Mouse (Mus musculus) erythroblast, embryonic 14.5 days (primary cell): ENCODE results near the gene Dnmt3l. TPM values are rescaled to one million over a fixed set of nuclear protein-coding genes. Genes with fewer than 3 reads are reported as not detected.

ENCODE experiments used
- H3K27me3 ChIP-seq: 2 replicates; pipeline ENCODE4 v1.6.1; 2012; ENCODE audit warnings: inconsistent platforms; ENCODE audit not compliant: control insufficient read depth
- H3K36me3 ChIP-seq: 2 replicates; pipeline ENCODE4 v1.6.1; 2012; ENCODE audit warnings: mild to moderate bottlenecking, inconsistent platforms; ENCODE audit not compliant: control insufficient read depth
- H3K4me1 ChIP-seq: 2 replicates; pipeline ENCODE4 v1.6.1; 2012; ENCODE audit warnings: inconsistent platforms; ENCODE audit not compliant: control insufficient read depth
- H3K4me3 ChIP-seq: replicated peaks from 2 replicates; pipeline ENCODE3; 2012; ENCODE audit warnings: moderate library complexity, mild to moderate bottlenecking, inconsistent platforms
- H3K9me3 ChIP-seq: 2 replicates; pipeline ENCODE4 v1.6.1; 2012; ENCODE audit warnings: low read length, inconsistent platforms, mixed read lengths; ENCODE audit not compliant: control insufficient read depth
- GATA1 ChIP-seq: IDR thresholded peaks from 2 replicates; pipeline ENCODE4 v1.6.1; 2012; ENCODE audit warnings: low read length, inconsistent platforms, mixed read lengths
- TAL1 ChIP-seq: IDR thresholded peaks from 3 replicates; pipeline ENCODE4 v1.6.1; 2012; ENCODE audit warnings: low read length, inconsistent platforms, mixed read lengths
- polyA plus RNA-seq: library from polyadenylated mRNA; stranded (reverse); fragments of >175 nt; gene quantifications from 2 replicates; pipeline ENCODE4 v1.2.3, GENCODE M21; 2012

Dnmt3l gene
- polyA plus RNA-seq, 1 experiment: not detected

DNA sequence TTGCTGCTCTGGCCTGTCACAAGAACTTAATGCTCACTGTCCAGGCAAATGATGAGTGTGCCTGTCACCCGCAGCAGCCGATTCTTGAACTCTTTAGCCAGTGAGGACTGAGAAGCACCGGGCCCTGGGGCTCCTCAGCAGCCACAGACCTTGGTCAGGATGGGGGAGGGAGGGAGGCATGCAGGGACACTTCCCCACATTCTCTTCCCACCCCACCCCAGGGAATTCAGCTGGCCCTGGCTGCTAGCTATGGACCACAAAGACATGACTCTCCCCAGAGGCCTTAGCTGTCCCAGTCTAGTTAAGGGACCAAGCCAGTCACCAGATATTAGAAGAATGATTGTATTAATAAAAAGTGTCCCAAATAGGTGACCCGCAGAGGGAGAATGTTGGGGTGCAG, 32.4 kb downstream of the Dnmt3l start:
- no peak overlapping the region for H3K4me3 ChIP-seq
- no peaks in the 10 kb centered on the region for H3K4me1 ChIP-seq
- H3K36me3 ChIP-seq: no peaks in the 10 kb centered on the region; the same call in 1 of the 2 replicates
- H3K27me3 ChIP-seq: peaks cover 27% of the 10 kb centered on the region
- TF ChIP-seq GATA1 (no peak), TAL1 (no peak)
- no peaks in the 10 kb centered on the region for H3K9me3 ChIP-seq

DNA sequence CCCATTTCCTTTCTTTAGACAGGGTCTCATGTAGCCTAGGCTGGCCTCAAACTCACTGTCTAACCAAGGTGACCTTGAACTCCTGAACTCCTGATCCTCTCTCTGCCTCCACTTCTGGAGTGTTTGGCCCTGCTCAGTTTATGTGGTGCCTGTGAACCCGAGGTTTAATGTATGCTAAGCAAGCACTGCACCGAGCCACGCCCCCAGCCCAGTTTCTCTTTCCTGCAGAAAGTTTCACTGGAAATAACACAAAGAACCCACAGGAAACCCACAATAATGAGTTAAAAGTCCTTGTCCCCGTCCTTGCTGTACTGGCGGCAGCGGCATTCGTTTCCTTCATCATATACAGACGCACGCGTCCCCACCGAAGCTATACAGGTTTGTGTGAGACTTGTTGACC, 33.2 kb downstream of the Dnmt3l start:
- Histone ChIP-seq H3K4me3 (no peak overlapping the region), H3K36me3 (no peaks in the 10 kb centered on the region; the same call in 1 of the 2 replicates), H3K4me1 (no peaks in the 10 kb centered on the region), H3K27me3 (peaks cover 19% of the 10 kb centered on the region), H3K9me3 (no peaks in the 10 kb centered on the region)
- TF ChIP-seq TAL1 (no peak), GATA1 (no peak)

GRCm38 (mm10) chr10:78077862-78078261, 36.1 kb downstream of the Dnmt3l start:
- no peaks in the 10 kb centered on the region; the same call in 1 of the 2 replicates for H3K36me3 ChIP-seq
- H3K27me3 ChIP-seq: no peaks in the 10 kb centered on the region
- no peaks in the 10 kb centered on the region for H3K4me1 ChIP-seq
- no peaks in the 10 kb centered on the region for H3K9me3 ChIP-seq
- TF ChIP-seq GATA1: no peak
- no peak for TF ChIP-seq TAL1
- no peak overlapping the region for H3K4me3 ChIP-seq

DNA sequence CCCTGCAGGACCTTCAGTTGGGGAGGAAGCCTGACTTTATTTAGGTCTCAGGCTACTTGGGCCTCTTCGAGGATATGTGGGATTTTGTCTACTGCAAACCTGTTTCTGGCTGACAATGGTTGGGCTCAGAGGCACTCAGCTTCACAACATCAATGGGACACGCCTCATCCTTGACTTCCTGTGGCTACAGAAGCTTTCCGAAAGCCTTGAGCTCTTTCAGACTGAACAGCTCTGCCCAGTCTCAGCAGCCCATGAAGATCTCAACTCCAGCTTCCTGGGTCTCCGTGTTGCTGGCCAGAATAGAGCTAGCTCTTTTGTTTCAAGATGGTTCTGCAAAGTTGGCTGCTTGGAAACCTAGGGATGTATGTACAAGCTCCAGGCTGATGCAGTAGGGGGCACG, 36.5 kb downstream of the Dnmt3l start:
- TF ChIP-seq GATA1 (no peak), TAL1 (no peak)
- H3K4me3 ChIP-seq: no peak overlapping the region
- H3K4me1 ChIP-seq: no peaks in the 10 kb centered on the region
- no peaks in the 10 kb centered on the region for H3K27me3 ChIP-seq
- no peaks in the 10 kb centered on the region for H3K9me3 ChIP-seq
- no peaks in the 10 kb centered on the region; the same call in 1 of the 2 replicates for H3K36me3 ChIP-seq

GRCm38 (mm10) chr10:78079955-78080591, 38.3 kb downstream of the Dnmt3l start:
- Histone ChIP-seq H3K9me3 (no peaks in the 10 kb centered on the region), H3K27me3 (no peaks in the 10 kb centered on the region), H3K36me3 (no peaks in the 10 kb centered on the region), H3K4me1 (no peaks in the 10 kb centered on the region), H3K4me3 (no peak overlapping the region)
- TF ChIP-seq TAL1 (no peak), GATA1 (no peak)

DNA sequence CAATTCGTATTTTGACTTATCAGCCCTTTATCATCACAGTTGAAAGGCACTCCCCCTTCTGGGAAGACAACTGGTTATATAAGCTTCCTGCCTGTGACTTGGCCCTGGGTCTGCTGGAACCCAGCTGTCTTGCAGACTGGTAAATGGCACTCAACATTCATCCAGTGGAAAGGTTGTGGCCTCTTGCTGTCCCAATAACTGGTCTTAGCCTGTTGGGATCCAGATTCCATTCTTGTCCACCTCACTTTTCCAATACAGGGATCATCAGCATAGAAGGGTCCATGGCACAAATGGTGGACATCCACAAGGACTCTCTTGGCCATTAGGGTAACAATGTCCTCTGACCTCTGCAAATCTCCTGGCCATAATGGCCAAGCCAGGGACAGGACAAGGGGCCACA, 42.3 kb downstream of the Dnmt3l start:
- Histone ChIP-seq H3K36me3 (no peaks in the 10 kb centered on the region), H3K4me3 (no peak overlapping the region), H3K4me1 (no peaks in the 10 kb centered on the region), H3K27me3 (no peaks in the 10 kb centered on the region), H3K9me3 (no peaks in the 10 kb centered on the region)
- TF ChIP-seq TAL1 (no peak), GATA1 (no peak)

DNA sequence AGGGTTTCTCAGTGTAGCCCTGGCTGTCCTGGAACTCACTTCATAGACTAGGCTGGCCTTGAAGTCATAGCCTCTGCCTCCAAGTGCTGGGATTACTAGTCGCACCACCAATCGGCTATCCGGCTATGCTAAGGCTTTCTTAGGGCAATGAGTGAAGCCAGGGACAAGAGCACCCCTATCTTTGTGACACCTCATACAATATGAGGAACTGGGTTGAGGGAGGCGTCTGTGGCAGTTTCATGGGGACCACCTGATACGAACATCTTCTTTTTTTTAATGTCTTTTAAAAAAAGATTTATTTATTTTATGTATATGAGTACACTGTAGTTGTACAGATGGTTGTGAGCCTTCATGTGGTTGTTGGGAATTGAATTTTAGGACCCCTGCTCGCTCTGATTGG, 44.0 kb downstream of the Dnmt3l start:
- Histone ChIP-seq H3K36me3 (no peaks in the 10 kb centered on the region), H3K4me1 (no peaks in the 10 kb centered on the region), H3K27me3 (no peaks in the 10 kb centered on the region), H3K9me3 (no peaks in the 10 kb centered on the region), H3K4me3 (no peak overlapping the region)
- TF ChIP-seq TAL1 (no peak), GATA1 (no peak)

DNA sequence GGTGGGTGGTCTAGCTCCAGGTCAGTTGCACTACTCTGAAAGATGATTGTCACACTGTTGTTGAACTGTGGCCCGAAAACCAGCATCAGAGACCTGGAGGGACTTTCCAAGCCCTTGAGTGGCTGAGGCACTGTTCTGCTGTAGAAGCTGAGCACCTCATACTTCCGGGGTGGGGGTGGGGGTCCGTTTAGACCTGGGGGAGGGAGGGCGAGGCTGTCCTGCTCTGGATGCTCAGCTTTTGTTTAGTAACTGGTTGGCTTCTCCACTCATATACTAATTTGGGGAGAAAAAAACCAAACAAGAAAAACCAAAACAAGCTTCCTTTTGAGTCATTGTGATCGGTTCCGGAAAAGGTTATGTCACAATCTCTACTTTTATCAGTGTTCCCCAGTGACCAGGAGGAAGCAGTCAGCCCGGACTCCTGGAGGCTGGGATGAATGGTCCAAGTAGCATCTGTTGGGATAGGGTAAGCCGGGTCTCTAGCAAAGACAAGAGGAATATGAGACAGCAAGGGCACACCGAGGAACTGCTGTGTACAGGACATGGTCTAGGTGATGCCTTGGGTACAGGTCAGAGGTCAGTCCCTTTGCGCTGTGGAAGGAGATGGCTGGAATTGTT, 44.8 kb downstream of the Dnmt3l start:
- no peaks in the 10 kb centered on the region for H3K27me3 ChIP-seq
- H3K4me1 ChIP-seq: no peaks in the 10 kb centered on the region
- no peaks in the 10 kb centered on the region for H3K36me3 ChIP-seq
- no peaks in the 10 kb centered on the region for H3K9me3 ChIP-seq
- no peak overlapping the region for H3K4me3 ChIP-seq
- TF ChIP-seq GATA1: no peak
- TF ChIP-seq TAL1: no peak

DNA sequence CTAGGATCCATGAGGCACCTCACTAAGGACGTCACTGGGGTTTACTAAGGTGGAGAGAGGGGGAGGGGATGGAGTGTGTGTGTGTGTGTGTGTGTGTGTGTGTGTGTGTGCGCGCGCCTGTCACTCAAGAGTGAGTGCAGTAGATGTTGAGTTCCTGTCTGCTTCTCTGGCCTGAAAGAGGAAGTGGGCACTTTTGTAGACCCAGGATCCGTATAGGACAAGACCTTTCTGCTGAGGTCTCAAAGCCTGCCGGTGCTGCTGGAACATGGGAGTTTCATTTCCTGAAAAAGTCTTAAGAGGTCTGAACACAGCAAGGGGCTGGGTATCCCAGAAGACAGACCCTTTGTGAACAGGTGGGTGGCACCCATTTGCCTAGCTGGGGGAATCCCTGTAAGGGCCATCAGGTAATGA, 45.4 kb downstream of the Dnmt3l start:
- Histone ChIP-seq H3K27me3 (no peaks in the 10 kb centered on the region), H3K36me3 (no peaks in the 10 kb centered on the region), H3K9me3 (no peaks in the 10 kb centered on the region), H3K4me3 (no peak overlapping the region), H3K4me1 (no peaks in the 10 kb centered on the region)
- TF ChIP-seq GATA1 (no peak), TAL1 (no peak)

GRCm38 (mm10) chr10:78090246-78090645, 48.5 kb downstream of the Dnmt3l start:
- no peaks in the 10 kb centered on the region for H3K4me1 ChIP-seq
- no peaks in the 10 kb centered on the region for H3K27me3 ChIP-seq
- H3K36me3 ChIP-seq: no peaks in the 10 kb centered on the region
- no peak for TF ChIP-seq TAL1
- TF ChIP-seq GATA1: no peak
- no peak overlapping the region for H3K4me3 ChIP-seq
- no peaks in the 10 kb centered on the region for H3K9me3 ChIP-seq
